Mouse (Mus musculus): ENCODE results near the gene Cd47.

DNA sequence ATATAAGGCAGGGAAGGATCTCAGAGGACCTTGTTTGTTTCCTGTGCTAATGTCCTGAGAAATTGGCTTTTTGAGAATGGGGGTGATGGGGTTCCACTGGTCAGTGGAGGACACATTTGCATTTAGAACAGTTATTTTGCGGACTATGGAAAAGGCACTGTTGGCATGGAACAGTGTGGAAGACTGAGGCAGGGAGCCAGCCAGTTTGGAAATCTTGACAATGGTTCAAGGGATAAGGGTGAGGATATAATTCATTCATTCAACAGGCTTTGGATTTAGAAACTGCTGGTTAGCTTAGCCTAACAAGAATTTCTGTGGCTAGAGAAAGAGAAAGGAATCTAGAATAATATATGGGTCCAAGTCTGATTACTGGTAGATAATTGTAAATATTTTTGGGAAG lies 61.7 kb downstream of the Cd47 start:
- TF ChIP-seq EP300 (IDR thresholded peaks at IDR 0.05; ENCODE audit: low read depth) (no peak), CTCF (IDR thresholded peaks at IDR 0.05; ENCODE audit: low read depth) (no peak)

Data from liver, postnatal 0 days (tissue).